Mouse (Mus musculus) kidney, adult 2 months (tissue): ENCODE data around the gene Kirrel3.

ENCODE experiments used
- CTCF ChIP-seq: fragments of 200-500 bp; conservative IDR thresholded peaks from 2 replicates; pipeline ENCODE4 v1.5.1; 2011; ENCODE audit warnings: low read depth, mild to moderate bottlenecking, control low read depth, low read length, moderate library complexity, mixed read lengths; ENCODE audit not compliant: insufficient read depth, insufficient read length
- POLR2A ChIP-seq: fragments of 200-500 bp; IDR thresholded peaks from one replicate; pipeline ENCODE4 v1.6.1; 2011; ENCODE audit warnings: low read depth, low read length, control low read depth

DNA sequence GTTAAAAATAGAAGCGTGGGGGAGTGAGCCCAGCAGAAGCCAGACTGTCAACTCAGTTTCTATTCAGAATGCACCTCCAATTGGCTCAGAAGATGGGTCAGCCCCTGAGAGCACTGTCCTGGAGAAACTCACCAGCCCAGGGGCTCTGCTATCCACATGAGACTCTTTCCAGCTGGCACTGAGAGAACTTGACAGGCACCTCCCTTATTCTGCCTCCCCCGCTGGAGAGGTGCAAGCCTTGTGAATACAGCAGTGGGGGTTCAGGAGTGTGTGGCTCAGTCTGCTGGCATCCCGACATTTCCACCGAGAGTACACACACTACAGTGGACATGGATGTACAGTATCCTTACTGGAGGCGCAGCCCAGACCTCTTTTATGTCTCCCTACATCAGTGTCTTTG is 210.0 kb downstream of the Kirrel3 start:
- no peak for TF ChIP-seq POLR2A
- TF ChIP-seq CTCF, result no peak
